Mouse (Mus musculus): ENCODE results near the gene Pdc.
"Not testable (repeated sequence)": the region's sequence is repeated elsewhere in the genome, so short reads cannot be mapped to it uniquely, and the experiment has no call there.

GRCm38 (mm10) chr1:150294051-150294450 lies 25.2 kb upstream of the Pdc start:
- not testable (repeated sequence) for TF ChIP-seq CTCF (conservative IDR thresholded peaks at IDR 0.05; ENCODE audit: low read length); NANOG (IDR thresholded peaks at IDR 0.05; ENCODE audit: borderline replicate concordance, low read length)
